Mouse (Mus musculus) neural tube, embryonic 10.5 days (tissue): ENCODE measurements at regions not wholly inside any gene's neighbourhood (a gene's known extent, or its start where the extent isn't known, plus 50 kb on each side); places are given as distances from the start of the nearest gene placed in this dataset.

Source experiments
- DNase-seq: peaks from one replicate; pipeline ENCODE4 v3.0.0-alpha.2; 2017; ENCODE audit warnings: low spot score; ENCODE audit errors: extremely low spot score

GRCm38 (mm10) chr1:60823006-60823665, 63.7 kb upstream of the Ctla4 start:
- peak; percentile 20 for DNase-seq

GRCm38 (mm10) chr1:60824218-60825125, 62.3 kb upstream of the Ctla4 start:
- DNase-seq, result no peak

- DNase-seq, result no peak
Measured at GRCm38 (mm10) chr1:60825256-60826186, 61.3 kb upstream of the Ctla4 start.

- no peak for DNase-seq
Measured at GRCm38 (mm10) chr1:60826981-60827380, 59.8 kb upstream of the Ctla4 start.

- DNase-seq, result no peak
Measured at GRCm38 (mm10) chr1:60828152-60828551, 58.6 kb upstream of the Ctla4 start.

- no peak for DNase-seq
Measured at GRCm38 (mm10) chr1:60829849-60830248, 57.0 kb upstream of the Ctla4 start.

- DNase-seq, result no peak
Measured at GRCm38 (mm10) chr1:60833668-60834067, 53.1 kb upstream of the Ctla4 start.
